Mouse (Mus musculus) limb, embryonic 11.5 days (tissue): Measurements from ENCODE around the gene Lax1. TPM values are rescaled to one million over a fixed set of nuclear protein-coding genes. Genes with fewer than 3 reads are reported as not detected.

Source experiments
- ATAC-seq: fragments of 200-750 bp; cut with Nextera tagmentation; 2 replicates; pipeline ENCODE4 v1.8.0; 2017; ENCODE audit warnings: low read depth; ENCODE audit not compliant: insufficient number of reproducible peaks, low FRiP score, low TSS enrichment
- DNase-seq: peaks from one replicate; pipeline ENCODE4 v3.0.0-alpha.2; 2015; ENCODE audit warnings: low spot score
- H3K27ac ChIP-seq: fragments of 300-500 bp; sonication (generic); replicated peaks from 2 replicates; pipeline ENCODE4 v1.5.1; 2014; ENCODE audit warnings: low read depth, mild to moderate bottlenecking, low read length
- H3K27me3 ChIP-seq: fragments of 300-500 bp; sonication (generic); 2 replicates; pipeline ENCODE4 v1.6.1; 2014; ENCODE audit warnings: mild to moderate bottlenecking, low read length, mixed read lengths; ENCODE audit not compliant: control insufficient read depth, insufficient read depth
- H3K36me3 ChIP-seq: fragments of 300-500 bp; sonication (generic); 2 replicates; pipeline ENCODE4 v1.6.1; 2014; ENCODE audit warnings: mild to moderate bottlenecking, low read length, moderate library complexity, mixed read lengths; ENCODE audit not compliant: control insufficient read depth, insufficient read depth
- H3K4me1 ChIP-seq: fragments of 300-500 bp; sonication (generic); 2 replicates; pipeline ENCODE4 v1.6.1; 2014; ENCODE audit warnings: low read length, mixed read lengths; ENCODE audit not compliant: control insufficient read depth, insufficient read depth
- H3K4me2 ChIP-seq: fragments of 300-500 bp; sonication (generic); 2 replicates; pipeline ENCODE4 v1.6.1; 2014; ENCODE audit warnings: low read depth, mild to moderate bottlenecking, moderate library complexity; ENCODE audit not compliant: severe bottlenecking
- H3K4me3 ChIP-seq: fragments of 300-500 bp; sonication (generic); 2 replicates; pipeline ENCODE4 v1.5.1; 2014; ENCODE audit warnings: low read depth, low read length
- H3K9ac ChIP-seq: fragments of 300-500 bp; sonication (generic); 2 replicates; pipeline ENCODE4 v1.6.1; 2014; ENCODE audit warnings: mild to moderate bottlenecking, low read length
- H3K9me3 ChIP-seq: fragments of 300-500 bp; sonication (generic); 2 replicates; pipeline ENCODE4 v1.6.1; 2016; ENCODE audit warnings: low read length; ENCODE audit not compliant: control insufficient read depth
- WGBS: fragments of 180-500 bp; shearing (Covaris S2); extraction: QIAGEN DNeasy Blood & Tissue Kit; methylation state at CpG from one replicate; pipeline ENCODE4 v1.1.7; 2014; 5-methylcytosine and 5-hydroxymethylcytosine counted together
- polyA plus RNA-seq: library from polyadenylated mRNA; unstranded; fragments of >200 nt; fragmentation: Nextera tagmentation; extraction: Ambion mirVana; gene quantifications from 2 replicates; pipeline ENCODE4 v1.2.1, GENCODE M21; 2014

The Lax1 gene
- 1.1 TPM in 2 replicates for polyA plus RNA-seq

- H3K4me3 ChIP-seq = no peak within 1 kb of the TSS
- no peaks in the 10 kb centered on the region for H3K9me3 ChIP-seq
- 18% methylated on average over 6 of the region's 6 CpGs for WGBS
- no peaks in the 10 kb centered on the region for H3K36me3 ChIP-seq
- peaks cover 14% of the 10 kb centered on the region; the same call in 1 of the 2 replicates for H3K4me1 ChIP-seq
- ATAC-seq = no peak
- no peak for DNase-seq
- no peak within 1 kb of the TSS for H3K27ac ChIP-seq
- H3K9ac ChIP-seq = no peak within 1 kb of the TSS
- H3K27me3 ChIP-seq = no peaks in the 10 kb centered on the region
- H3K4me2 ChIP-seq = no peak within 1 kb of the TSS
Observed at GRCm38 (mm10) chr1:133689897-133690296, at the start of gene Lax1. Gene Lax1 (minus strand): TSS chr1:133690108.

- H3K27ac ChIP-seq = no peak overlapping the region
Observed at GRCm38 (mm10) chr1:133736664-133737063, 46.8 kb upstream of the Lax1 start.

GRCm38 (mm10) chr1:133735995-133736652 lies 46.2 kb upstream of the Lax1 start:
- Histone ChIP-seq H3K27ac (no peak overlapping the region), H3K9me3 (no peaks in the 10 kb centered on the region), H3K4me3 (peak overlapping the region; percentile 26), H3K27me3 (no peaks in the 10 kb centered on the region), H3K36me3 (no peaks in the 10 kb centered on the region; the same call in 1 of the 2 replicates), H3K4me1 (peaks cover 7% of the 10 kb centered on the region), H3K9ac (peak overlapping the region; percentile 74), H3K4me2 (peak overlapping the region; percentile 43)
- DNase-seq = peak; percentile 82
- peak; percentile 72 for ATAC-seq
- WGBS = 15% methylated on average over 17 of the region's 17 CpGs

More at GRCm38 (mm10) chr1:133736664-133737063, 46.8 kb upstream of the Lax1 start:
- Histone ChIP-seq H3K36me3 (no peaks in the 10 kb centered on the region; the same call in 1 of the 2 replicates), H3K4me2 (no peak overlapping the region), H3K9me3 (no peaks in the 10 kb centered on the region), H3K4me1 (peaks cover 13% of the 10 kb centered on the region), H3K27me3 (no peaks in the 10 kb centered on the region), H3K9ac (no peak overlapping the region), H3K4me3 (no peak overlapping the region)
- DNase-seq = no peak
- no peak for ATAC-seq
- 71% methylated on average over 7 of the region's 7 CpGs for WGBS

GRCm38 (mm10) chr1:133732814-133733213 lies 42.9 kb upstream of the Lax1 start:
- no peaks in the 10 kb centered on the region for H3K9me3 ChIP-seq
- DNase-seq = peak; percentile 48
- H3K27me3 ChIP-seq = no peaks in the 10 kb centered on the region
- ATAC-seq = no peak
- 0 out of 2 replicates have a peak overlapping the region, but pooled peaks have one; percentile 52 for H3K27ac ChIP-seq
- peaks cover 7% of the 10 kb centered on the region for H3K4me1 ChIP-seq
- no peak overlapping the region for H3K4me3 ChIP-seq
- H3K36me3 ChIP-seq = peaks cover 6% of the 10 kb centered on the region; the same call in 1 of the 2 replicates
- H3K4me2 ChIP-seq = no peak overlapping the region
- H3K9ac ChIP-seq = no peak overlapping the region
- WGBS = 25% methylated on average over 11 of the region's 11 CpGs

- DNase-seq (no peak), ATAC-seq (no peak)
- H3K27ac ChIP-seq = no peak overlapping the region
- H3K27me3 ChIP-seq = no peaks in the 10 kb centered on the region
- no peak overlapping the region for H3K4me3 ChIP-seq
- no peaks in the 10 kb centered on the region for H3K9me3 ChIP-seq
- H3K4me1 ChIP-seq = peaks cover 5% of the 10 kb centered on the region
- H3K4me2 ChIP-seq = no peak overlapping the region
- WGBS = 78% methylated on average over 7 of the region's 7 CpGs
- peaks cover 6% of the 10 kb centered on the region; the same call in 1 of the 2 replicates for H3K36me3 ChIP-seq
- H3K9ac ChIP-seq = no peak overlapping the region
Observed at GRCm38 (mm10) chr1:133728339-133728738, 38.4 kb upstream of the Lax1 start.

GRCm38 (mm10) chr1:133720342-133720741 lies 30.4 kb upstream of the Lax1 start:
- Histone ChIP-seq H3K4me1 (no peaks in the 10 kb centered on the region), H3K4me2 (no peak overlapping the region), H3K9ac (no peak overlapping the region), H3K27ac (no peak overlapping the region), H3K36me3 (no peaks in the 10 kb centered on the region), H3K27me3 (no peaks in the 10 kb centered on the region), H3K9me3 (no peaks in the 10 kb centered on the region), H3K4me3 (no peak overlapping the region)
- no peak for ATAC-seq
- peak; percentile 60 for DNase-seq
- 44% methylated on average over 7 of the region's 7 CpGs for WGBS

GRCm38 (mm10) chr1:133718786-133719185 lies 28.9 kb upstream of the Lax1 start:
- H3K27me3 ChIP-seq = no peaks in the 10 kb centered on the region
- no peak overlapping the region for H3K4me2 ChIP-seq
- no peaks in the 10 kb centered on the region for H3K36me3 ChIP-seq
- H3K4me1 ChIP-seq = no peaks in the 10 kb centered on the region
- no peak overlapping the region for H3K27ac ChIP-seq
- no peak overlapping the region for H3K4me3 ChIP-seq
- WGBS = 83% methylated on average over 8 of the region's 8 CpGs
- DNase-seq (no peak), ATAC-seq (no peak)
- no peaks in the 10 kb centered on the region for H3K9me3 ChIP-seq
- H3K9ac ChIP-seq = no peak overlapping the region

GRCm38 (mm10) chr1:133718296-133718695 lies 28.4 kb upstream of the Lax1 start:
- Histone ChIP-seq H3K9ac (no peak overlapping the region), H3K27ac (no peak overlapping the region), H3K36me3 (no peaks in the 10 kb centered on the region), H3K4me3 (no peak overlapping the region), H3K4me1 (no peaks in the 10 kb centered on the region), H3K27me3 (no peaks in the 10 kb centered on the region), H3K9me3 (no peaks in the 10 kb centered on the region), H3K4me2 (no peak overlapping the region)
- WGBS = 76% methylated on average over 3 of the region's 3 CpGs
- DNase-seq (no peak), ATAC-seq (no peak)
